Mouse (Mus musculus) E14TG2a.4 (cell line): ENCODE measurements around the gene Maml3.

ENCODE experiments used
- CTCF ChIP-seq: conservative IDR thresholded peaks from 2 replicates; pipeline ENCODE4 v1.5.1; 2014; ENCODE audit warnings: low read length
- NANOG ChIP-seq: IDR thresholded peaks from 2 replicates; pipeline ENCODE4 v1.6.1; 2014; ENCODE audit warnings: borderline replicate concordance, low read length, mixed read lengths

GRCm38 (mm10) chr3:51673408-51674086 is 431.3 kb downstream of the Maml3 start:
- peak; percentile 55 for TF ChIP-seq CTCF
- TF ChIP-seq NANOG = no peak
